Mouse (Mus musculus) liver, postnatal 0 days (tissue): ENCODE measurements around the gene Shank1.

Experiments used
- CTCF ChIP-seq: sonication (generic); IDR thresholded peaks from 2 replicates; pipeline ENCODE4 v1.5.1; 2016; ENCODE audit warnings: antibody characterized with exemption, low read depth
- EP300 ChIP-seq: IDR thresholded peaks from 2 replicates; pipeline ENCODE4 v1.6.1; 2016; ENCODE audit warnings: antibody characterized with exemption, low read depth, mild to moderate bottlenecking

GRCm38 (mm10) chr7:44375207-44375606 lies 65.2 kb downstream of the Shank1 start:
- TF ChIP-seq CTCF (no peak), EP300 (no peak)
